Mouse (Mus musculus): ENCODE data around the gene Il5. TPM values are rescaled to one million over a fixed set of nuclear protein-coding genes. Genes with fewer than 3 reads are reported as not detected.

Gene Il5
- polyA plus RNA-seq, 1 experiment from 2014 or later = not detected

- no peaks in the 10 kb centered on the region for H3K36me3 ChIP-seq (ENCODE audit: control insufficient read depth, insufficient read depth, low read length)
- no peak for ATAC-seq (replicated peaks; ENCODE audit: insufficient number of reproducible peaks, low FRiP score, low TSS enrichment)
- no peaks in the 10 kb centered on the region for H3K9me3 ChIP-seq (replicated peaks; ENCODE audit: control insufficient read depth, low read length)
- H3K27ac ChIP-seq (ENCODE audit: low read depth, low read length) = peak overlapping the region; percentile 73
- WGBS (ENCODE audit: insufficient replicate concordance) = 46% methylated on average over 2 of the region's 2 CpGs
- H3K9ac ChIP-seq (ENCODE audit: low read depth, low read length) = no peak overlapping the region
- peaks cover 50% of the 10 kb centered on the region for H3K4me1 ChIP-seq (ENCODE audit: control insufficient read depth, insufficient read depth, low read length)
- peak overlapping the region; percentile 14; the same call in 1 of the 2 replicates for H3K4me2 ChIP-seq
- H3K4me3 ChIP-seq (ENCODE audit: low read depth, low read length) = no peak overlapping the region
- no peaks in the 10 kb centered on the region for H3K27me3 ChIP-seq (ENCODE audit: control insufficient read depth, insufficient read depth, low read length)
Observed at GRCm38 (mm10) chr11:53761822-53762221, 41.2 kb downstream of the Il5 start.

DNA sequence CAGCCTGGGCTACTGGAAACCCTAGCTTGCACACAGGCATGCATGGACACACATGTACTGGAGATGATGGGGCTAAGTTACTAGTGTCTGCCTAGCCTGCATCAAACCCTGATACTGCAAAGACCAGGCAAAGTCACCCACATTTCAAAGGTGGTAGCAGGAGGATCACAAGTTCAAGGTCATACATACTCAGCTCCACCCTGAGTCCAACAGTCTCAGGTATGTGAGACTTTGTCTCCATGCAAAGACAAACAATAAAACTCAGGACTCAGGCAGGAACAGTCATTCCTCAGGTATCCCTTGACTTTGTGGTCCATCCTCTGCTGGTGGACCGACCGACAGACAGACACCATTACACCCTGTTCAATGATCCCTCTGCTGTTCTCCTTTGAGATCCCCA, 41.8 kb downstream of the Il5 start:
- peak overlapping the region; percentile 73 for H3K27ac ChIP-seq (ENCODE audit: low read depth, low read length)
- no peaks in the 10 kb centered on the region for H3K27me3 ChIP-seq (ENCODE audit: control insufficient read depth, insufficient read depth, low read length)
- H3K4me3 ChIP-seq (ENCODE audit: low read depth, low read length) = peak overlapping the region; percentile 37
- 51% methylated on average over 2 of the region's 2 CpGs for WGBS (ENCODE audit: insufficient replicate concordance)
- no peaks in the 10 kb centered on the region for H3K9me3 ChIP-seq (replicated peaks; ENCODE audit: control insufficient read depth, low read length)
- H3K4me1 ChIP-seq (ENCODE audit: control insufficient read depth, insufficient read depth, low read length) = peaks cover 50% of the 10 kb centered on the region
- no peaks in the 10 kb centered on the region for H3K36me3 ChIP-seq (ENCODE audit: control insufficient read depth, insufficient read depth, low read length)
- H3K9ac ChIP-seq (ENCODE audit: low read depth, low read length) = peak overlapping the region; percentile 75
- H3K4me2 ChIP-seq = peak overlapping the region; percentile 75
- no peak for ATAC-seq (replicated peaks; ENCODE audit: insufficient number of reproducible peaks, low FRiP score, low TSS enrichment)

- Histone ChIP-seq H3K9me3 (replicated peaks; ENCODE audit: control insufficient read depth, low read length) (no peaks in the 10 kb centered on the region), H3K27me3 (ENCODE audit: control insufficient read depth, insufficient read depth, low read length) (no peaks in the 10 kb centered on the region), H3K36me3 (ENCODE audit: control insufficient read depth, insufficient read depth, low read length) (no peaks in the 10 kb centered on the region), H3K4me3 (ENCODE audit: low read depth, low read length) (peak overlapping the region; percentile 37), H3K27ac (ENCODE audit: low read depth, low read length) (peak overlapping the region; percentile 73), H3K9ac (ENCODE audit: low read depth, low read length) (peak overlapping the region; percentile 75), H3K4me2 (peak overlapping the region; percentile 75), H3K4me1 (ENCODE audit: control insufficient read depth, insufficient read depth, low read length) (peaks cover 50% of the 10 kb centered on the region)
- ATAC-seq (replicated peaks; ENCODE audit: insufficient number of reproducible peaks, low FRiP score, low TSS enrichment) = peak; percentile 18; the same call in 1 of the 2 replicates
- 4% methylated on average over 23 of the region's 23 CpGs for WGBS (ENCODE audit: insufficient replicate concordance)
Observed at GRCm38 (mm10) chr11:53762827-53763495, 42.4 kb downstream of the Il5 start.

DNA sequence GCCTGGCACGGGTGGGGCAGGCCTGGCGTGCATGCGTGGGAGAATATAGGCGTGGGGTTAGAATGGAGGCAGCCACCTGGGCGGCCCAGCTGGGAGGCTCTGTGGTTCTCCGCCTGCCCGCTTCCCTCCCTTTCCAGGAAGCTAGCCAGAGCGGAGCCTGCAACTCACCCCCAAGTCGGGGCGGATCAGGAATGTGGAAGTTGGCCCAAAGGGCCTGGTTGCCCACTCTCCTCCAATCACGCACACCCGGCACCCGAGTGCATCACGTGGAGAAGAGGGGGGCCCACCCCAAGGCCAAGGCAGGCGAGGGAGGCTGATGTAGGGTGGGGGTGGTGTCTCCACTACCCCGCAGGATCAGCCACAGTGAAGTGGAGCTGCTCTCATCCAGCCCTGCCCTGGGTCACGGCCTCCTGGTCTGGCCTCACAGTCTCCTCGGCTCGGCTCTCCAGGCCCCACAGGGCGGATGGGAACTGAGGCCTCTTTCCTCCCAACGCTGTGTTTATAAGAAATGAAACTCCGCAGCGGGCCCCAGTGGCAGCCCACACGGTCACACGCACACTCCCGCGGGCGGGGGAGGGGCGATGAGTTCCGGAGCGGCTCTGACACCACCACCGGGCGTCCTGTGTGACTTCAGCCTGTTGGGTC, 43.0 kb downstream of the Il5 start:
- 2% methylated on average over 30 of the region's 33 CpGs for WGBS (ENCODE audit: insufficient replicate concordance)
- no peaks in the 10 kb centered on the region for H3K27me3 ChIP-seq (ENCODE audit: control insufficient read depth, insufficient read depth, low read length)

GRCm38 (mm10) chr11:53764581-53764980, 44.0 kb downstream of the Il5 start:
- Histone ChIP-seq H3K4me1 (ENCODE audit: control insufficient read depth, insufficient read depth, low read length) (peaks cover 40% of the 10 kb centered on the region), H3K27ac (ENCODE audit: low read depth, low read length) (no peak overlapping the region), H3K9ac (ENCODE audit: low read depth, low read length) (no peak overlapping the region), H3K36me3 (ENCODE audit: control insufficient read depth, insufficient read depth, low read length) (no peaks in the 10 kb centered on the region), H3K27me3 (ENCODE audit: control insufficient read depth, insufficient read depth, low read length) (no peaks in the 10 kb centered on the region), H3K4me2 (no peak overlapping the region; the same call in 1 of the 2 replicates), H3K4me3 (ENCODE audit: low read depth, low read length) (no peak overlapping the region), H3K9me3 (replicated peaks; ENCODE audit: control insufficient read depth, low read length) (no peaks in the 10 kb centered on the region)
- no peak for ATAC-seq (replicated peaks; ENCODE audit: insufficient number of reproducible peaks, low FRiP score, low TSS enrichment)
- 36% methylated on average over 5 of the region's 5 CpGs for WGBS (ENCODE audit: insufficient replicate concordance)

More for the DNA sequence above, 43.0 kb downstream of the Il5 start:
- peak; percentile 73 for ATAC-seq (replicated peaks; ENCODE audit: insufficient number of reproducible peaks, low FRiP score, low TSS enrichment)
- Histone ChIP-seq H3K4me2 (peak overlapping the region; percentile 75), H3K36me3 (ENCODE audit: control insufficient read depth, insufficient read depth, low read length) (no peaks in the 10 kb centered on the region), H3K4me3 (ENCODE audit: low read depth, low read length) (peak overlapping the region; percentile 37), H3K27ac (ENCODE audit: low read depth, low read length) (peak overlapping the region; percentile 73), H3K9me3 (replicated peaks; ENCODE audit: control insufficient read depth, low read length) (no peaks in the 10 kb centered on the region), H3K9ac (ENCODE audit: low read depth, low read length) (peak overlapping the region; percentile 75), H3K4me1 (ENCODE audit: control insufficient read depth, insufficient read depth, low read length) (peaks cover 49% of the 10 kb centered on the region)

DNA sequence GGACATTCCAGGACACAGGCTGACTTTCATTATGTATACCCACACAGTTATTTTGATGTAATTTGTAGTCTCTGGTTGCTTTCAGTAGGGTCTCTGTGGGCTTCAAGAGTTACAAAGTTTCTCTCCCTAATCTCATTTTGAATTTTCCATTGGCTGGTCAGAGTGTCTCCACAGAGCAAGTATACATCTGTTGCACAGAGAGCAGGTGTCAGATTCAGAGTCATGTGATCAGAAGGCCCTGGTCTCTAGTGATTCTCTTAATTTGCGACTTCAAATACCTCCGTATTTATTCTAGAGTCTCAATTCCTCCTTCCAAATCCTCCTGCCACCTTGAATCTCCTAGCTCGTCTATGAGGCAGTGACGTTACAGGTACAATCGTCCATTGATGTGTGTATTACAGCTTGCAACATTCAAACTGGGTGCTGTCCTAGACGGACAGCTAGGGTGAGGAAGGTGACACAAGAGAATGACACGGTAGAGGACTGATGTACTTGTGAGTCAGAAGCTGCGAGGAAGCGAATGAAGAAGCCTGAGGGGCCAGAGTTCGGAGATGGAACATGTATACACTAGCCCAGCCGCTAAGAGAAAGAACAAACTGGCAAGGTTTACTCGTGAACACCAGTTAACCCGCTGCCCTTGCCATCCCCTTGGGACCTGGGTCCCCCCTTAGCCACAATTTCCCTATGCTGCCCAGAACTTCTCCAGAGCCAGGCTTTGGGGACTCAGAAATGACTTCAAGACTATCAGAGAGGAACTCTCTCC, 48.0 kb downstream of the Il5 start:
- Histone ChIP-seq H3K27ac (ENCODE audit: low read depth, low read length) (no peak overlapping the region), H3K9ac (ENCODE audit: low read depth, low read length) (no peak overlapping the region), H3K4me3 (ENCODE audit: low read depth, low read length) (no peak overlapping the region), H3K4me1 (ENCODE audit: control insufficient read depth, insufficient read depth, low read length) (peaks cover 11% of the 10 kb centered on the region), H3K4me2 (no peak overlapping the region), H3K9me3 (replicated peaks; ENCODE audit: control insufficient read depth, low read length) (no peaks in the 10 kb centered on the region), H3K36me3 (ENCODE audit: control insufficient read depth, insufficient read depth, low read length) (no peaks in the 10 kb centered on the region), H3K27me3 (ENCODE audit: control insufficient read depth, insufficient read depth, low read length) (no peaks in the 10 kb centered on the region)
- ATAC-seq (replicated peaks; ENCODE audit: insufficient number of reproducible peaks, low FRiP score, low TSS enrichment) = no peak
- 75% methylated on average over 13 of the region's 13 CpGs for WGBS (ENCODE audit: insufficient replicate concordance)

DNA sequence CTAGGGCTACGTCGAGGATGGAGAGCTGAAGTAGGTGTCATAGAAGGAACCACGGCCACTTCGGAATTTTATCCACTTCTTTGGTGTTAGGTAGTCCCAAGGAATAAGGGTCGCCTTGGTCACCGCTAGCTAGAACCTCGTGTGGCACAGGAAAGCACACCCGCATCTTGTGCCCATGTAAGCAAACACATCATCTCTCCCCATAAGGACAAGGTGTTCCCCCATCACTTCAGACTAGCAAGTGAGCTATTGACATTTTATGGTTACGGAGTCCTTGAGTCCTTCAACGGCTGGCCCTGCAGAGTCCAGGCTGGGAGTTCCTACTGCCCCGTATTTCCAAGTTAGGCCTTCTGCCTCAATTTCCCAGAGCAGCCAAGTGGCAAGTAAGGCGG, 48.6 kb downstream of the Il5 start:
- WGBS (ENCODE audit: insufficient replicate concordance) = 48% methylated on average over 12 of the region's 12 CpGs

GRCm38 (mm10) chr11:53769760-53770124, 49.1 kb downstream of the Il5 start, which contains the start of gene Irf1:
Gene Irf1, plus strand, starts transcription at chr11:53770014.
- Histone ChIP-seq H3K27ac (ENCODE audit: low read depth, low read length) (peak within 1 kb of the TSS; percentile 37; the same call in 1 of the 2 replicates), H3K4me2 (peak within 1 kb of the TSS; percentile 68), H3K4me3 (ENCODE audit: low read depth, low read length) (peak within 1 kb of the TSS; percentile 78), H3K36me3 (ENCODE audit: control insufficient read depth, insufficient read depth, low read length) (0 out of 2 replicates have a peak, but pooled peaks cover 1% of the 10 kb centered on the region), H3K4me1 (ENCODE audit: control insufficient read depth, insufficient read depth, low read length) (peaks cover under 1% of the 10 kb centered on the region), H3K9me3 (replicated peaks; ENCODE audit: control insufficient read depth, low read length) (no peaks in the 10 kb centered on the region), H3K9ac (ENCODE audit: low read depth, low read length) (peak within 1 kb of the TSS; percentile 79), H3K27me3 (ENCODE audit: control insufficient read depth, insufficient read depth, low read length) (no peaks in the 10 kb centered on the region)
- ATAC-seq (replicated peaks; ENCODE audit: insufficient number of reproducible peaks, low FRiP score, low TSS enrichment) = peak; percentile 82
- under 1% methylated on average over 38 of the region's 40 CpGs for WGBS (ENCODE audit: insufficient replicate concordance)

More for the DNA sequence above, 48.6 kb downstream of the Il5 start:
- no peaks in the 10 kb centered on the region for H3K27me3 ChIP-seq (ENCODE audit: control insufficient read depth, insufficient read depth, low read length)
- ATAC-seq (replicated peaks; ENCODE audit: insufficient number of reproducible peaks, low FRiP score, low TSS enrichment) = no peak
- peak overlapping the region; percentile 78 for H3K4me3 ChIP-seq (ENCODE audit: low read depth, low read length)
- no peaks in the 10 kb centered on the region for H3K36me3 ChIP-seq (ENCODE audit: control insufficient read depth, insufficient read depth, low read length)
- peak overlapping the region; percentile 79; the same call in 1 of the 2 replicates for H3K9ac ChIP-seq (ENCODE audit: low read depth, low read length)
- no peaks in the 10 kb centered on the region for H3K9me3 ChIP-seq (replicated peaks; ENCODE audit: control insufficient read depth, low read length)
- peaks cover 6% of the 10 kb centered on the region for H3K4me1 ChIP-seq (ENCODE audit: control insufficient read depth, insufficient read depth, low read length)
- peak overlapping the region; percentile 68 for H3K4me2 ChIP-seq
- no peak overlapping the region for H3K27ac ChIP-seq (ENCODE audit: low read depth, low read length)

All from heart, embryonic 11.5 days (tissue).